Mouse (Mus musculus) bone marrow, adult 2 months (tissue): ENCODE results near the gene Prima1. TPM values are rescaled to one million over a fixed set of nuclear protein-coding genes. Genes with fewer than 3 reads are reported as not detected.

Experiments
- H3K27ac ChIP-seq: fragments of 200-500 bp; 2 replicates; pipeline ENCODE4 v1.5.1; 2012; ENCODE audit warnings: low read depth, mild to moderate bottlenecking, control low read depth, inconsistent platforms, low read length; ENCODE audit not compliant: control insufficient read depth, poor library complexity, insufficient read depth
- H3K4me1 ChIP-seq: fragments of 200-500 bp; 2 replicates; pipeline ENCODE4 v1.6.1; 2011; ENCODE audit warnings: low read length; ENCODE audit not compliant: control insufficient read depth, insufficient read depth
- H3K4me3 ChIP-seq: fragments of 200-500 bp; replicated peaks from 2 replicates; pipeline ENCODE3; 2011; ENCODE audit warnings: mild to moderate bottlenecking, low read depth, low read length, control low read depth; ENCODE audit not compliant: control insufficient read depth
- CTCF ChIP-seq: fragments of 200-500 bp; IDR thresholded peaks from 2 replicates; pipeline ENCODE4 v1.5.1; 2011; ENCODE audit warnings: low read length, control low read depth; ENCODE audit not compliant: control insufficient read depth, insufficient read depth
- POLR2A ChIP-seq: fragments of 200-500 bp; IDR thresholded peaks from 2 replicates; pipeline ENCODE4 v1.6.1; 2011; ENCODE audit warnings: low read depth, mild to moderate bottlenecking, control low read depth, low read length, borderline replicate concordance; ENCODE audit not compliant: control insufficient read depth
- WGBS: fragments of 180-500 bp; shearing (Covaris S2); methylation state at CpG from one replicate; pipeline ENCODE4 v1.1.7; 2018; 5-methylcytosine and 5-hydroxymethylcytosine counted together
- polyA plus RNA-seq: library from polyadenylated mRNA; stranded (reverse); fragments of >200 nt; gene quantifications from 2 replicates; pipeline ENCODE4 v1.2.4, GENCODE M21; 2011; ENCODE audit warnings: low replicate concordance; ENCODE audit not compliant: missing spikeins, insufficient read depth, insufficient read length

Prima1 gene
- polyA plus RNA-seq, 1 experiment: not detected

GRCm38 (mm10) chr12:103272176-103272575 lies 30.2 kb upstream of the Prima1 start:
- no peak for TF ChIP-seq CTCF
- no peak overlapping the region for H3K27ac ChIP-seq
- no peak overlapping the region for H3K4me3 ChIP-seq
- H3K4me1 ChIP-seq: no peaks in the 10 kb centered on the region
- 68% methylated on average over 3 of the region's 3 CpGs for WGBS

GRCm38 (mm10) chr12:103266605-103267004 lies 24.7 kb upstream of the Prima1 start:
- Histone ChIP-seq H3K27ac (no peak overlapping the region), H3K4me3 (no peak overlapping the region), H3K4me1 (no peaks in the 10 kb centered on the region)
- TF ChIP-seq CTCF (no peak), POLR2A (no peak)
- 16% methylated on average over 3 of the region's 3 CpGs for WGBS

- no peak overlapping the region for H3K4me3 ChIP-seq
- WGBS: 55% methylated on average over 13 of the region's 13 CpGs
- no peaks in the 10 kb centered on the region for H3K4me1 ChIP-seq
- TF ChIP-seq CTCF (peak; percentile 53; the same call in 1 of the 2 replicates), POLR2A (no peak)
- H3K27ac ChIP-seq: no peak overlapping the region
These were observed 20.3 kb upstream of the Prima1 start for GRCm38 (mm10) chr12:103262017-103262865.

GRCm38 (mm10) chr12:103252901-103253434 lies 11.0 kb upstream of the Prima1 start:
- no peak for TF ChIP-seq POLR2A
- no peak for TF ChIP-seq CTCF
- WGBS: 78% methylated on average over 8 of the region's 8 CpGs

GRCm38 (mm10) chr12:103251151-103251550 lies 9.2 kb upstream of the Prima1 start:
- Histone ChIP-seq H3K4me3 (no peak overlapping the region), H3K27ac (no peak overlapping the region), H3K4me1 (no peaks in the 10 kb centered on the region)
- TF ChIP-seq POLR2A (no peak), CTCF (no peak)
- 86% methylated on average over 5 of the region's 5 CpGs for WGBS

More at GRCm38 (mm10) chr12:103252901-103253434, 11.0 kb upstream of the Prima1 start:
- Histone ChIP-seq H3K27ac (no peak overlapping the region), H3K4me1 (no peaks in the 10 kb centered on the region), H3K4me3 (no peak overlapping the region)

DNA sequence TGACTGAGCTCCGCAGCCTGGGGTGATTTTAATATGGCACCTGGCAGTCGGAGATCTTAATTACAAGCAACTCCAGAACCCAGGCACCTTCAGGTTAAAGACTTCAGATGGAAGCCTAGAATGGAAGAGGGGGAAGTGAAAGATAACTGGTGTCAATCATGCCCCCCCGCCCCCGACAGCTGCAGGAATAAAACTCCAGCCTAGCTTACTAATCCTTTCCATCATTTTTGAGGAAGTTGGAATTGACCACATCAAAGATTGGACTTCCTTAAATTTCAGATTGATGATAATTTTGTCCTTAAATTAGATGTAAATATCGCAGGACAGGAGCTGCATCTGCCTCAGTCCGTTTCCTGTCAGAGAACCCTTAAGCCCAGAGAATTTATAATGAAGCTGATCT lies 8.4 kb upstream of the Prima1 start:
- Histone ChIP-seq H3K4me3 (no peak overlapping the region), H3K4me1 (no peaks in the 10 kb centered on the region), H3K27ac (no peak overlapping the region)
- no peak for TF ChIP-seq POLR2A
- TF ChIP-seq CTCF: no peak
- WGBS: 47% methylated on average over 6 of the region's 6 CpGs

DNA sequence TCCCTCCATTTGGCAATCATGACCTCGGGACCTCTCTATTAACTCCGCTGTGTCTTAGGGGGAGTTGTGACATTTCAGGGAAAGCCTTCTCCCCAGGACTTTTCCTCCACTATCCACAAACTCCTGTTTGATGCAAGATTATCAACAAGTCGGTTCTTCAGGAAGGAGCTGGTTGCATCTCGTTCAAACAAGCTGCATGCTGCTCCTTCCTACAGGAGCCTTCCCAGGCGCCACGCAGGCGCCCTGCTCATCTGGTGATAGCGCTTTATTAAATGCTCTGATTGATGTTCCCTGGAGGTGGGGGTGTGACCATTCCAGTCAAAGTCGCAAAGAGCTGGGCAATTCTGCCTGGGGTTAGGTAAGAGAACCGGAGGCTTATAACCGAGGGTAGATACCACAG lies 1.1 kb upstream of the Prima1 start:
- 16% methylated on average over 11 of the region's 11 CpGs for WGBS
- no peak overlapping the region for H3K4me3 ChIP-seq

GRCm38 (mm10) chr12:103242591-103243025 lies 658 bp upstream of the Prima1 start:
- WGBS: 2% methylated on average over 34 of the region's 34 CpGs
- no peak overlapping the region for H3K27ac ChIP-seq
- H3K4me3 ChIP-seq: no peak overlapping the region
- no peak for TF ChIP-seq POLR2A
- no peak for TF ChIP-seq CTCF
- H3K4me1 ChIP-seq: no peaks in the 10 kb centered on the region

More for the DNA sequence above, 1.1 kb upstream of the Prima1 start:
- Histone ChIP-seq H3K27ac (no peak overlapping the region), H3K4me1 (no peaks in the 10 kb centered on the region)
- TF ChIP-seq POLR2A (no peak), CTCF (no peak)
